Mouse (Mus musculus) lung, adult 2 months (tissue): Measurements from ENCODE around the gene Prr36. TPM values are rescaled to one million over a fixed set of nuclear protein-coding genes. Genes with fewer than 3 reads are reported as not detected.
A peak's percentile ranks its signal among the peaks of the same experiment; 100 is the strongest.

Experiments used
- DNase-seq: peaks from one replicate; pipeline ENCODE4 v3.0.0; 2022
- H3K4me1 ChIP-seq: fragments of 200-500 bp; 2 replicates; pipeline ENCODE4 v1.6.1; 2011; ENCODE audit warnings: low read length; ENCODE audit not compliant: control insufficient read depth, insufficient read depth
- H3K4me3 ChIP-seq: fragments of 200-500 bp; replicated peaks from 2 replicates; pipeline ENCODE3; 2011; ENCODE audit warnings: low read depth, mild to moderate bottlenecking, control low read depth, low read length; ENCODE audit errors: extremely low read depth
- CTCF ChIP-seq: fragments of 200-500 bp; IDR thresholded peaks from 2 replicates; pipeline ENCODE4 v1.5.1; 2011; ENCODE audit warnings: mild to moderate bottlenecking, low read length, control low read depth; ENCODE audit not compliant: insufficient read depth
- POLR2A ChIP-seq: fragments of 200-500 bp; IDR thresholded peaks from 2 replicates; pipeline ENCODE4 v1.6.1; 2011; ENCODE audit warnings: low read depth, mild to moderate bottlenecking, control low read depth, low read length, borderline replicate concordance; ENCODE audit errors: extremely low read depth
- WGBS: fragments of 180-500 bp; shearing (Covaris S2); methylation state at CpG from one replicate; pipeline ENCODE4 v1.1.7; 2018; 5-methylcytosine and 5-hydroxymethylcytosine counted together
- polyA plus RNA-seq: library from polyadenylated mRNA; depleted of rRNA; stranded (reverse); fragments of >200 nt; gene quantifications from 2 replicates; pipeline ENCODE4 v1.2.3, GENCODE M21; 2012; rRNA removed

Gene Prr36
- polyA plus RNA-seq, 1 experiment, result 1.6 TPM

GRCm38 (mm10) chr8:4174018-4174417, 43.2 kb downstream of the Prr36 start:
- no peak overlapping the region for H3K4me3 ChIP-seq
- TF ChIP-seq CTCF (no peak), POLR2A (no peak)
- H3K4me1 ChIP-seq, result no peaks in the 10 kb centered on the region; the same call in 1 of the 2 replicates
- WGBS, result 91% methylated on average over 2 of the region's 2 CpGs
- no peak for DNase-seq

- WGBS, result 81% methylated on average over 3 of the region's 3 CpGs
- no peak for DNase-seq
- TF ChIP-seq POLR2A, result no peak
- TF ChIP-seq CTCF, result no peak
- Histone ChIP-seq H3K4me1 (no peaks in the 10 kb centered on the region; the same call in 1 of the 2 replicates), H3K4me3 (no peak overlapping the region)
Measured at GRCm38 (mm10) chr8:4172486-4172885, 44.8 kb downstream of the Prr36 start.

GRCm38 (mm10) chr8:4167918-4168317, 49.3 kb downstream of the Prr36 start:
- WGBS, result 97% methylated on average over 1 of the region's 1 CpGs
- no peak overlapping the region for H3K4me3 ChIP-seq
- TF ChIP-seq POLR2A, result no peak
- no peak for TF ChIP-seq CTCF
- H3K4me1 ChIP-seq, result no peaks in the 10 kb centered on the region; the same call in 1 of the 2 replicates
- DNase-seq, result no peak

GRCm38 (mm10) chr8:4166881-4167525, 50.3 kb downstream of the Prr36 start:
- H3K4me1 ChIP-seq, result no peaks in the 10 kb centered on the region; the same call in 1 of the 2 replicates
- peak overlapping the region; percentile 90 for H3K4me3 ChIP-seq
- TF ChIP-seq POLR2A (no peak), CTCF (no peak)
- DNase-seq, result no peak
- 9% methylated on average over 10 of the region's 10 CpGs for WGBS

GRCm38 (mm10) chr8:4165852-4166751, 51.2 kb downstream of the Prr36 start, which contains the start of gene Evi5l:
TSS of gene Evi5l (plus strand) at chr8:4166567.
- 1% methylated on average over 50 of the region's 51 CpGs for WGBS
- DNase-seq, result peak; percentile 99
- no peak for TF ChIP-seq CTCF
- TF ChIP-seq POLR2A, result no peak
- H3K4me3 ChIP-seq, result peak within 1 kb of the TSS; percentile 90
- no peaks in the 10 kb centered on the region; the same call in 1 of the 2 replicates for H3K4me1 ChIP-seq

GRCm38 (mm10) chr8:4165176-4165851, 51.9 kb downstream of the Prr36 start:
- 5% methylated on average over 13 of the region's 13 CpGs for WGBS
- TF ChIP-seq POLR2A (no peak), CTCF (no peak)
- Histone ChIP-seq H3K4me3 (peak overlapping the region; percentile 82), H3K4me1 (no peaks in the 10 kb centered on the region; the same call in 1 of the 2 replicates)
- DNase-seq, result no peak

GRCm38 (mm10) chr8:4162786-4163185, 54.5 kb downstream of the Prr36 start:
- WGBS, result 32% methylated on average over 4 of the region's 4 CpGs
- H3K4me1 ChIP-seq, result no peaks in the 10 kb centered on the region; the same call in 1 of the 2 replicates
- TF ChIP-seq CTCF, result no peak
- TF ChIP-seq POLR2A, result no peak
- DNase-seq, result no peak
- no peak overlapping the region for H3K4me3 ChIP-seq

Other genes starting within 250 kb of the Prr36 start
- 2.9 and 3.4 TPM in 2 replicates for gene Cd209f, start 111.6 kb downstream of the Prr36 start, polyA plus RNA-seq
- 1.8 and 3.7 TPM in 2 replicates for gene Cd209g, start 83.4 kb downstream of the Prr36 start, polyA plus RNA-seq
- 12.7 and 29.1 TPM in 2 replicates for gene Evi5l, start 50.9 kb downstream of the Prr36 start, polyA plus RNA-seq
- gene Lrrc8e, start 9.4 kb upstream of the Prr36 start, polyA plus RNA-seq, result 4.4 and 4.6 TPM in 2 replicates
- 30.8 and 49.9 TPM in 2 replicates for gene Map2k7, start 21.3 kb upstream of the Prr36 start, polyA plus RNA-seq
- gene Gm49320, start 21.4 kb upstream of the Prr36 start, polyA plus RNA-seq, result 1.3 and 1.6 TPM in 2 replicates
- gene Tgfbr3l, start 30.8 kb upstream of the Prr36 start, polyA plus RNA-seq, result 22.7 and 56.3 TPM in 2 replicates
- 25.0 and 34.5 TPM in 2 replicates for gene Snapc2, start 35.6 kb upstream of the Prr36 start, polyA plus RNA-seq
- gene Ctxn1, start 41.8 kb upstream of the Prr36 start, polyA plus RNA-seq, result 33.4 and 41.4 TPM in 2 replicates
- gene Timm44, start 58.5 kb upstream of the Prr36 start, polyA plus RNA-seq, result 32.9 and 44.6 TPM in 2 replicates
- gene Ccl25, start 107.8 kb upstream of the Prr36 start, polyA plus RNA-seq, result 1.6 and 3.6 TPM in 2 replicates
- 21.1 and 23.9 TPM in 2 replicates for gene Elavl1, start 108.0 kb upstream of the Prr36 start, polyA plus RNA-seq